Mouse (Mus musculus) C2C12 (cell line): Measurements from ENCODE around the gene Vtn. TPM values are rescaled to one million over a fixed set of nuclear protein-coding genes. Genes with fewer than 3 reads are reported as not detected.
A peak's percentile ranks its signal among the peaks of the same experiment; 100 is the strongest.

Experiments used
- H3K27me3 ChIP-seq: one replicate; pipeline ENCODE4 v1.6.1; 2011; ENCODE audit not compliant: control insufficient read depth, insufficient read depth, insufficient read length
- H3K36me3 ChIP-seq: one replicate; pipeline ENCODE4 v1.6.1; 2011; ENCODE audit not compliant: control insufficient read depth, insufficient read depth
- H3K4me3 ChIP-seq: one replicate; pipeline ENCODE4 v1.5.1; 2011; ENCODE audit warnings: mild to moderate bottlenecking, control low read depth; ENCODE audit not compliant: poor library complexity, insufficient read depth, severe bottlenecking
- H3K79me2 ChIP-seq: one replicate; pipeline ENCODE4 v1.6.1; 2011; ENCODE audit not compliant: control insufficient read depth, insufficient read depth
- H3K79me3 ChIP-seq: one replicate; pipeline ENCODE4 v1.6.1; 2011; ENCODE audit warnings: low read depth, control low read depth
- H3ac ChIP-seq: one replicate; pipeline ENCODE3; 2011; ENCODE audit warnings: low read depth; ENCODE audit not compliant: control insufficient read depth, insufficient read length
- CEBPB ChIP-seq: IDR thresholded peaks from one replicate; pipeline ENCODE4 v1.6.1; 2011; ENCODE audit warnings: low read depth, mild to moderate bottlenecking, control low read depth, moderate library complexity
- CTCF ChIP-seq: IDR thresholded peaks from one replicate; pipeline ENCODE4 v1.5.1; 2011; ENCODE audit not compliant: control insufficient read depth, insufficient read depth, insufficient read length
- FOSL1 ChIP-seq: IDR thresholded peaks from one replicate; pipeline ENCODE4 v1.8.0; 2011; ENCODE audit warnings: mild to moderate bottlenecking, low read length; ENCODE audit not compliant: poor library complexity, insufficient read depth, severe bottlenecking
- MAX ChIP-seq: IDR thresholded peaks from one replicate; pipeline ENCODE4 v1.6.1; 2011; ENCODE audit warnings: mild to moderate bottlenecking, control low read depth
- MYOD1 ChIP-seq: IDR thresholded peaks from one replicate; pipeline ENCODE4 v1.6.1; 2011; ENCODE audit warnings: low read depth; ENCODE audit not compliant: control insufficient read depth, insufficient read length
- MYOG ChIP-seq: IDR thresholded peaks from one replicate; pipeline ENCODE4 v1.6.1; 2011; ENCODE audit not compliant: control insufficient read depth, insufficient read length; ENCODE audit errors: extremely low read depth
- USF1 ChIP-seq: IDR thresholded peaks from one replicate; pipeline ENCODE4 v1.6.1; 2011; ENCODE audit warnings: low read depth, mild to moderate bottlenecking, control low read depth, moderate library complexity
- polyA plus RNA-seq: library from polyadenylated mRNA; unstranded; fragments of >200 nt; fragmentation: generic; extraction: Trizol; gene quantifications from one replicate; pipeline ENCODE4 v1.2.1, GENCODE M21; 2012; ENCODE audit warnings: missing spikeins

Gene Vtn
- polyA plus RNA-seq, 1 experiment, result not detected

- no peaks in the 10 kb centered on the region for H3K27me3 ChIP-seq
- peaks cover 92% of the 10 kb centered on the region for H3K79me2 ChIP-seq
- no peak for TF ChIP-seq MYOG
- TF ChIP-seq MYOD1, result no peak
- TF ChIP-seq CTCF, result no peak
- TF ChIP-seq FOSL1, result no peak
- TF ChIP-seq CEBPB, result no peak
- no peak for TF ChIP-seq USF1
- TF ChIP-seq MAX, result no peak
- H3K4me3 ChIP-seq, result peak overlapping the region; percentile 93
- peaks cover 24% of the 10 kb centered on the region for H3K36me3 ChIP-seq
- no peak overlapping the region for H3ac ChIP-seq
- peaks cover 72% of the 10 kb centered on the region for H3K79me3 ChIP-seq
Observed at GRCm38 (mm10) chr11:78534516-78534915, 35.6 kb downstream of the Vtn start.

GRCm38 (mm10) chr11:78535376-78536079, 36.6 kb downstream of the Vtn start:
- H3K36me3 ChIP-seq, result peaks cover 24% of the 10 kb centered on the region
- no peaks in the 10 kb centered on the region for H3K27me3 ChIP-seq
- peaks cover 72% of the 10 kb centered on the region for H3K79me3 ChIP-seq
- H3K79me2 ChIP-seq, result peaks cover 88% of the 10 kb centered on the region
- H3ac ChIP-seq, result peak overlapping the region; percentile 95
- peak overlapping the region; percentile 93 for H3K4me3 ChIP-seq
- TF ChIP-seq USF1 (no peak), MYOG (no peak)

GRCm38 (mm10) chr11:78536080-78536689, 37.3 kb downstream of the Vtn start, which contains the start of the genes Tnfaip1 and Ift20:
Gene Tnfaip1 (minus strand): TSS chr11:78536332.
Gene Ift20 (plus strand): TSS chr11:78536361.
- no peaks in the 10 kb centered on the region for H3K27me3 ChIP-seq
- H3ac ChIP-seq, result peak within 1 kb of the TSS; percentile 95
- TF ChIP-seq MAX, result peak; percentile 83
- TF ChIP-seq USF1, result no peak
- H3K36me3 ChIP-seq, result peaks cover 30% of the 10 kb centered on the region
- H3K79me3 ChIP-seq, result peaks cover 66% of the 10 kb centered on the region
- peaks cover 82% of the 10 kb centered on the region for H3K79me2 ChIP-seq
- peak within 1 kb of the TSS; percentile 93 for H3K4me3 ChIP-seq

- Histone ChIP-seq H3K36me3 (peaks cover 35% of the 10 kb centered on the region), H3K79me3 (peaks cover 63% of the 10 kb centered on the region), H3ac (peak overlapping the region; percentile 87), H3K27me3 (no peaks in the 10 kb centered on the region), H3K79me2 (peaks cover 77% of the 10 kb centered on the region), H3K4me3 (peak overlapping the region; percentile 93)
- TF ChIP-seq MYOG (no peak), CEBPB (no peak), CTCF (no peak), MYOD1 (no peak)
Observed at GRCm38 (mm10) chr11:78536690-78537084, 37.8 kb downstream of the Vtn start.

- Histone ChIP-seq H3ac (no peak overlapping the region), H3K79me3 (peaks cover 51% of the 10 kb centered on the region), H3K4me3 (no peak overlapping the region), H3K27me3 (no peaks in the 10 kb centered on the region), H3K79me2 (peaks cover 64% of the 10 kb centered on the region), H3K36me3 (peaks cover 69% of the 10 kb centered on the region)
- TF ChIP-seq MYOD1, result no peak
- TF ChIP-seq CEBPB, result no peak
- no peak for TF ChIP-seq MYOG
- no peak for TF ChIP-seq CTCF
- no peak for TF ChIP-seq USF1
- no peak for TF ChIP-seq FOSL1
Observed at GRCm38 (mm10) chr11:78540358-78540757, 41.5 kb downstream of the Vtn start.

- peaks cover 67% of the 10 kb centered on the region for H3K79me2 ChIP-seq
- no peak overlapping the region for H3ac ChIP-seq
- no peak for TF ChIP-seq USF1
- H3K36me3 ChIP-seq, result peaks cover 72% of the 10 kb centered on the region
- H3K79me3 ChIP-seq, result peaks cover 59% of the 10 kb centered on the region
- H3K4me3 ChIP-seq, result no peak overlapping the region
- no peaks in the 10 kb centered on the region for H3K27me3 ChIP-seq
Observed at GRCm38 (mm10) chr11:78544449-78545111, 45.7 kb downstream of the Vtn start.
